Mouse (Mus musculus): ENCODE measurements around the gene Bsdc1. TPM values are rescaled to one million over a fixed set of nuclear protein-coding genes. Genes with fewer than 3 reads are reported as not detected.
"Not testable (repeated sequence)": the region's sequence is repeated elsewhere in the genome, so short reads cannot be mapped to it uniquely, and the experiment has no call there.

The Bsdc1 gene
- polyA plus RNA-seq, 1 experiment = 31.5 TPM

GRCm38 (mm10) chr4:129447360-129447759, 14.0 kb upstream of the Bsdc1 start:
- H3K4me1 ChIP-seq (ENCODE audit: control insufficient read depth, insufficient read depth, insufficient read length) = no peaks in the 10 kb centered on the region
- H3K27me3 ChIP-seq (ENCODE audit: control insufficient read depth, insufficient read depth, low read length) = peaks cover 3% of the 10 kb centered on the region
- H3K36me3 ChIP-seq (ENCODE audit: control insufficient read depth, insufficient read depth, low read length) = no peaks in the 10 kb centered on the region
- TF ChIP-seq CTCF (IDR thresholded peaks at IDR 0.05; ENCODE audit: extremely low read depth, insufficient read depth, insufficient read length, insufficient replicate concordance) = no peak
- no peak for TF ChIP-seq POLR2A (IDR thresholded peaks at IDR 0.05; ENCODE audit: low read depth, low read length)
- no peak for DNase-seq (ENCODE audit: low read depth in 1 of 2, low spot score in 2 of 2)
- 74% methylated on average over 8 of the region's 8 CpGs for WGBS
- H3K4me3 ChIP-seq (ENCODE audit: extremely low read depth, insufficient read depth, insufficient read length) = no peak overlapping the region
- H3K27ac ChIP-seq (ENCODE audit: insufficient read depth, low read length) = no peak overlapping the region

- no peaks in the 10 kb centered on the region for H3K27me3 ChIP-seq (ENCODE audit: control insufficient read depth, insufficient read depth, low read length)
- H3K27ac ChIP-seq (ENCODE audit: insufficient read depth, low read length) = no peak overlapping the region
- no peak overlapping the region for H3K4me3 ChIP-seq (ENCODE audit: extremely low read depth, insufficient read depth, insufficient read length)
- no peak for DNase-seq (ENCODE audit: low read depth in 1 of 2, low spot score in 2 of 2)
- H3K36me3 ChIP-seq (ENCODE audit: control insufficient read depth, insufficient read depth, low read length) = no peaks in the 10 kb centered on the region
- TF ChIP-seq POLR2A (IDR thresholded peaks at IDR 0.05; ENCODE audit: low read depth, low read length) (no peak), CTCF (IDR thresholded peaks at IDR 0.05; ENCODE audit: extremely low read depth, insufficient read depth, insufficient read length, insufficient replicate concordance) (no peak)
- WGBS = 77% methylated on average over 11 of the region's 11 CpGs
- no peaks in the 10 kb centered on the region for H3K4me1 ChIP-seq (ENCODE audit: control insufficient read depth, insufficient read depth, insufficient read length)
These were observed 13.4 kb upstream of the Bsdc1 start for GRCm38 (mm10) chr4:129447778-129448563.

GRCm38 (mm10) chr4:129448713-129449112, 12.7 kb upstream of the Bsdc1 start:
- Histone ChIP-seq H3K27ac (ENCODE audit: insufficient read depth, low read length) (no peak overlapping the region), H3K4me1 (ENCODE audit: control insufficient read depth, insufficient read depth, insufficient read length) (no peaks in the 10 kb centered on the region), H3K36me3 (ENCODE audit: control insufficient read depth, insufficient read depth, low read length) (no peaks in the 10 kb centered on the region), H3K27me3 (ENCODE audit: control insufficient read depth, insufficient read depth, low read length) (no peaks in the 10 kb centered on the region), H3K4me3 (ENCODE audit: extremely low read depth, insufficient read depth, insufficient read length) (no peak overlapping the region)
- TF ChIP-seq POLR2A (IDR thresholded peaks at IDR 0.05; ENCODE audit: low read depth, low read length) = no peak
- TF ChIP-seq CTCF (IDR thresholded peaks at IDR 0.05; ENCODE audit: extremely low read depth, insufficient read depth, insufficient read length, insufficient replicate concordance) = no peak
- no peak for DNase-seq (ENCODE audit: low read depth in 1 of 2, low spot score in 2 of 2)
- 95% methylated on average over 6 of the region's 6 CpGs for whole genome bisulfite sequencing

DNA sequence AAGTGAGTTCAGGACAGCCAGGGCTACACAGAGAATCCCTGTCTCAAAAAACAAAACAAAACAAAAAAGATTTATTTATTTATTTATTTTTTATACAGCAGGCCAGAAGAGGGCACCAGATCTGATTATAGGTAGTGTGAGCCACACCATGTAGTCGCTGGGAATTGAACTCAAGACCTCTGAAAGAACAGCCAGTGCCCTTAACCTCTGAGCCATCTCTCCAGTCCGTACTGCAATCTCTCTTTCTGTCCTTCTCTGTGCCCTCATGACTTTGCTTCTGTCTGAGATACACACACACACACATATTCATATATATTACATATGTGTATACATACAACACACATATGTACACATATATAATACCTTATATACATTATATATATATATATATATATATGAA, 10.5 kb upstream of the Bsdc1 start:
- Histone ChIP-seq H3K27ac (ENCODE audit: insufficient read depth, low read length) (no peak overlapping the region), H3K4me1 (ENCODE audit: control insufficient read depth, insufficient read depth, insufficient read length) (no peaks in the 10 kb centered on the region), H3K27me3 (ENCODE audit: control insufficient read depth, insufficient read depth, low read length) (no peaks in the 10 kb centered on the region), H3K4me3 (ENCODE audit: extremely low read depth, insufficient read depth, insufficient read length) (no peak overlapping the region), H3K36me3 (ENCODE audit: control insufficient read depth, insufficient read depth, low read length) (no peaks in the 10 kb centered on the region)
- no peak for DNase-seq (ENCODE audit: low read depth in 1 of 2, low spot score in 2 of 2)
- no peak for TF ChIP-seq CTCF (IDR thresholded peaks at IDR 0.05; ENCODE audit: extremely low read depth, insufficient read depth, insufficient read length, insufficient replicate concordance)
- no peak for TF ChIP-seq POLR2A (IDR thresholded peaks at IDR 0.05; ENCODE audit: low read depth, low read length)
- 52% methylated on average over 2 of the region's 2 CpGs for WGBS

DNA sequence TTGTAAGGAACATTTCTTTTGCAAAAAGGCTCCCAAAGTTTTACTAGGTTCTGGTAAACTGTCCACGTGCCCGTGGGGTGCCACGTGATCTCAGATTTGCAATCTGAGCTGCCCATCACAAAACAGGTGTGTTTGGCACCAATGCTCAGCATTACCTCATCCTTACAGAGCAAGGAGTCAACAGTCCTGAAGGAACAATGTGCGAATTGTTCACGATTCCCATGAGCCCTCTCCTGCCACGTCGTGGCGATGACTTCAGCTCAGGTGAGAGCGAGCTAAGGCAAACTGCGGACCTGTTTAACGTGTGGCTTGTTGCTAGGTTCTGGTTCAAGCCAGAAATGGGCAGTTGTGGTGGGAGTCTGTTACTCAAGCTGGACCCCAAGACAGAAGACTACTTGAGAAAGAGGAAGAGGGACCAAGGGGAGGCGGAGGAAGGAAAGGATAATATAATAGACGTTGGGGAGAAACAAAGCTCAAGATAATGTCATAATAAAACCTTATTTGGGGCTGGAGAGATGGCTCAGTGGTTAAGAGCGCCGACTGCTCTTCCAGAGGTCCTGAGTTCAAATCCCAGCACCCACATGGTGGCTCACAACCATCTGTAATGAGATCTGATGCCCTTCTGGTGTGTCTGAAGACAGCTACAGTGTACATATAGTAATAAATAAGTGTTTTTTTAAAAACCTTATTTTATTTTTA, 9.8 kb upstream of the Bsdc1 start:
- Histone ChIP-seq H3K27me3 (ENCODE audit: control insufficient read depth, insufficient read depth, low read length) (no peaks in the 10 kb centered on the region), H3K36me3 (ENCODE audit: control insufficient read depth, insufficient read depth, low read length) (no peaks in the 10 kb centered on the region), H3K4me3 (ENCODE audit: extremely low read depth, insufficient read depth, insufficient read length) (no peak overlapping the region), H3K27ac (ENCODE audit: insufficient read depth, low read length) (no peak overlapping the region), H3K4me1 (ENCODE audit: control insufficient read depth, insufficient read depth, insufficient read length) (no peaks in the 10 kb centered on the region)
- TF ChIP-seq POLR2A (IDR thresholded peaks at IDR 0.05; ENCODE audit: low read depth, low read length) = no peak
- TF ChIP-seq CTCF (IDR thresholded peaks at IDR 0.05; ENCODE audit: extremely low read depth, insufficient read depth, insufficient read length, insufficient replicate concordance) = no peak
- no peak for DNase-seq (ENCODE audit: low read depth in 1 of 2, low spot score in 2 of 2)
- WGBS = 76% methylated on average over 15 of the region's 15 CpGs

GRCm38 (mm10) chr4:129455265-129455664, 6.1 kb upstream of the Bsdc1 start:
- H3K27me3 ChIP-seq (ENCODE audit: control insufficient read depth, insufficient read depth, low read length) = no peaks in the 10 kb centered on the region
- peak; percentile 71; the same call in 1 of the 2 replicates for TF ChIP-seq CTCF (IDR thresholded peaks at IDR 0.05; ENCODE audit: extremely low read depth, insufficient read depth, insufficient read length, insufficient replicate concordance)
- no peak for TF ChIP-seq POLR2A (IDR thresholded peaks at IDR 0.05; ENCODE audit: low read depth, low read length)
- H3K36me3 ChIP-seq (ENCODE audit: control insufficient read depth, insufficient read depth, low read length) = no peaks in the 10 kb centered on the region
- H3K27ac ChIP-seq (ENCODE audit: insufficient read depth, low read length) = no peak overlapping the region
- peak; percentile 40 to 61 for DNase-seq (ENCODE audit: low read depth in 1 of 2, low spot score in 2 of 2)
- H3K4me3 ChIP-seq (ENCODE audit: extremely low read depth, insufficient read depth, insufficient read length) = no peak overlapping the region
- H3K4me1 ChIP-seq (ENCODE audit: control insufficient read depth, insufficient read depth, insufficient read length) = no peaks in the 10 kb centered on the region
- under 1% methylated on average over 5 of the region's 5 CpGs for WGBS

- H3K27ac ChIP-seq (ENCODE audit: insufficient read depth, low read length) = no peak overlapping the region
- no peak overlapping the region for H3K4me3 ChIP-seq (ENCODE audit: extremely low read depth, insufficient read depth, insufficient read length)
- DNase-seq (ENCODE audit: low read depth in 1 of 2, low spot score in 2 of 2) = no peak
- H3K27me3 ChIP-seq (ENCODE audit: control insufficient read depth, insufficient read depth, low read length) = no peaks in the 10 kb centered on the region
- 78% methylated on average over 5 of the region's 5 CpGs for WGBS
- no peaks in the 10 kb centered on the region; the same call in 1 of the 2 replicates for H3K4me1 ChIP-seq (ENCODE audit: control insufficient read depth, insufficient read depth, insufficient read length)
- H3K36me3 ChIP-seq (ENCODE audit: control insufficient read depth, insufficient read depth, low read length) = no peaks in the 10 kb centered on the region
- TF ChIP-seq CTCF (IDR thresholded peaks at IDR 0.05; ENCODE audit: extremely low read depth, insufficient read depth, insufficient read length, insufficient replicate concordance) (no peak), POLR2A (IDR thresholded peaks at IDR 0.05; ENCODE audit: low read depth, low read length) (no peak)
These were observed 5.3 kb upstream of the Bsdc1 start for GRCm38 (mm10) chr4:129456126-129456525.

- H3K27ac ChIP-seq (ENCODE audit: insufficient read depth, low read length); H3K36me3 ChIP-seq (ENCODE audit: control insufficient read depth, insufficient read depth, low read length); H3K4me3 ChIP-seq (ENCODE audit: extremely low read depth, insufficient read depth, insufficient read length); DNase-seq (ENCODE audit: low read depth in 1 of 2, low spot score in 2 of 2); H3K4me1 ChIP-seq (ENCODE audit: control insufficient read depth, insufficient read depth, insufficient read length); H3K27me3 ChIP-seq (ENCODE audit: control insufficient read depth, insufficient read depth, low read length): not testable (repeated sequence)
- WGBS = 82% methylated on average over 2 of the region's 2 CpGs
These were observed 4.1 kb upstream of the Bsdc1 start for GRCm38 (mm10) chr4:129457311-129457710.
